Mouse (Mus musculus) stomach, embryonic 15.5 days (tissue): Measurements from ENCODE around the gene Gli1. TPM values are rescaled to one million over a fixed set of nuclear protein-coding genes. Genes with fewer than 3 reads are reported as not detected.

Experiments used
- ATAC-seq: fragments of 200-750 bp; cut with Nextera tagmentation; 2 replicates; pipeline ENCODE4 v1.8.0; 2017; ENCODE audit warnings: low read depth, moderate number of reproducible peaks, moderate TSS enrichment; ENCODE audit not compliant: insufficient read depth, low FRiP score
- H3K27ac ChIP-seq: fragments of 300-500 bp; sonication (generic); 2 replicates; pipeline ENCODE4 v1.5.1; 2015; ENCODE audit warnings: mild to moderate bottlenecking, inconsistent platforms
- H3K27me3 ChIP-seq: fragments of 300-500 bp; sonication (generic); replicated peaks from 2 replicates; pipeline ENCODE4 v1.6.1; 2015; ENCODE audit warnings: inconsistent platforms
- H3K36me3 ChIP-seq: fragments of 300-500 bp; sonication (generic); 2 replicates; pipeline ENCODE4 v1.6.1; 2015; ENCODE audit warnings: inconsistent platforms
- H3K4me1 ChIP-seq: fragments of 300-500 bp; sonication (generic); 2 replicates; pipeline ENCODE4 v1.6.1; 2015; ENCODE audit warnings: inconsistent platforms
- H3K4me2 ChIP-seq: fragments of 300-500 bp; sonication (generic); 2 replicates; pipeline ENCODE4 v1.6.1; 2015; ENCODE audit warnings: mild to moderate bottlenecking, inconsistent platforms
- H3K4me3 ChIP-seq: fragments of 300-500 bp; sonication (generic); replicated peaks from 2 replicates; pipeline ENCODE4 v1.5.1; 2015; ENCODE audit warnings: inconsistent platforms
- H3K9ac ChIP-seq: fragments of 300-500 bp; sonication (generic); 2 replicates; pipeline ENCODE4 v1.6.1; 2015; ENCODE audit warnings: inconsistent platforms
- H3K9me3 ChIP-seq: fragments of 300-500 bp; sonication (generic); 2 replicates; pipeline ENCODE4 v1.6.1; 2016; ENCODE audit warnings: inconsistent platforms
- WGBS: fragments of 180-500 bp; shearing (Covaris S2); methylation state at CpG from one replicate; pipeline ENCODE4 v1.1.7; 2015; 5-methylcytosine and 5-hydroxymethylcytosine counted together
- polyA plus RNA-seq: library from polyadenylated mRNA; unstranded; fragments of >200 nt; fragmentation: Nextera tagmentation; extraction: Ambion mirVana; gene quantifications from 2 replicates; pipeline ENCODE4 v1.2.1, GENCODE M21; 2015

The Gli1 gene
- polyA plus RNA-seq, 1 experiment from 2014 or later = 9.1 TPM

GRCm38 (mm10) chr10:127327461-127328145, 14.2 kb downstream of the Gli1 start:
- ATAC-seq = no peak
- H3K4me1 ChIP-seq = peaks cover 17% of the 10 kb centered on the region
- no peak overlapping the region for H3K27ac ChIP-seq
- 48% methylated on average over 18 of the region's 18 CpGs for WGBS
- H3K9ac ChIP-seq = no peak overlapping the region
- H3K9me3 ChIP-seq = no peaks in the 10 kb centered on the region
- H3K36me3 ChIP-seq = peaks cover 7% of the 10 kb centered on the region; the same call in 1 of the 2 replicates
- H3K4me2 ChIP-seq = no peak overlapping the region
- H3K27me3 ChIP-seq = peaks cover 27% of the 10 kb centered on the region; the same call in 1 of the 2 replicates
- no peak overlapping the region for H3K4me3 ChIP-seq

- 0 out of 2 replicates have a peak overlapping the region, but pooled peaks have one; percentile 13 for H3K9ac ChIP-seq
- peaks cover 7% of the 10 kb centered on the region; the same call in 1 of the 2 replicates for H3K36me3 ChIP-seq
- H3K27me3 ChIP-seq = peaks cover 27% of the 10 kb centered on the region; the same call in 1 of the 2 replicates
- H3K4me2 ChIP-seq = peak overlapping the region; percentile 93
- peak overlapping the region; percentile 46 for H3K4me3 ChIP-seq
- H3K4me1 ChIP-seq = peaks cover 17% of the 10 kb centered on the region
- no peaks in the 10 kb centered on the region for H3K9me3 ChIP-seq
- 10% methylated on average over 29 of the region's 29 CpGs for WGBS
- ATAC-seq = no peak; the same call in 1 of the 2 replicates
- no peak overlapping the region for H3K27ac ChIP-seq
These were observed 14.9 kb downstream of the Gli1 start for GRCm38 (mm10) chr10:127326828-127327227.

- peak; percentile 27; the same call in 1 of the 2 replicates for ATAC-seq
- H3K9ac ChIP-seq = 0 out of 2 replicates have a peak overlapping the region, but pooled peaks have one; percentile 13
- no peak overlapping the region for H3K27ac ChIP-seq
- H3K36me3 ChIP-seq = peaks cover 7% of the 10 kb centered on the region; the same call in 1 of the 2 replicates
- peaks cover 17% of the 10 kb centered on the region for H3K4me1 ChIP-seq
- WGBS = 3% methylated on average over 54 of the region's 54 CpGs
- H3K9me3 ChIP-seq = no peaks in the 10 kb centered on the region
- H3K4me3 ChIP-seq = peak overlapping the region; percentile 46
- peaks cover 27% of the 10 kb centered on the region; the same call in 1 of the 2 replicates for H3K27me3 ChIP-seq
- H3K4me2 ChIP-seq = peak overlapping the region; percentile 93
These were observed 15.6 kb downstream of the Gli1 start for GRCm38 (mm10) chr10:127326017-127326801.

- ATAC-seq = no peak; the same call in 1 of the 2 replicates
- Histone ChIP-seq H3K27me3 (peaks cover 27% of the 10 kb centered on the region; the same call in 1 of the 2 replicates), H3K27ac (no peak overlapping the region), H3K4me3 (peak overlapping the region; percentile 46), H3K4me2 (peak overlapping the region; percentile 93), H3K4me1 (peaks cover 17% of the 10 kb centered on the region), H3K9ac (no peak overlapping the region), H3K36me3 (0 out of 2 replicates have a peak, but pooled peaks cover 7% of the 10 kb centered on the region), H3K9me3 (no peaks in the 10 kb centered on the region)
- 37% methylated on average over 14 of the region's 14 CpGs for WGBS
These were observed 16.2 kb downstream of the Gli1 start for GRCm38 (mm10) chr10:127325454-127326016.

GRCm38 (mm10) chr10:127324495-127324894, 17.3 kb downstream of the Gli1 start:
- Histone ChIP-seq H3K9me3 (no peaks in the 10 kb centered on the region), H3K4me3 (no peak overlapping the region), H3K27ac (no peak overlapping the region), H3K27me3 (peaks cover 27% of the 10 kb centered on the region; the same call in 1 of the 2 replicates), H3K4me1 (peaks cover 17% of the 10 kb centered on the region), H3K9ac (no peak overlapping the region), H3K36me3 (no peaks in the 10 kb centered on the region), H3K4me2 (no peak overlapping the region)
- WGBS = 8% methylated on average over 7 of the region's 7 CpGs
- ATAC-seq = no peak

- H3K27me3 ChIP-seq = peaks cover 27% of the 10 kb centered on the region; the same call in 1 of the 2 replicates
These were observed 18.5 kb downstream of the Gli1 start for GRCm38 (mm10) chr10:127323131-127323855.

GRCm38 (mm10) chr10:127322669-127323068, 19.1 kb downstream of the Gli1 start:
- WGBS = 63% methylated on average over 4 of the region's 4 CpGs
- Histone ChIP-seq H3K4me2 (no peak overlapping the region), H3K4me3 (no peak overlapping the region), H3K4me1 (peaks cover 17% of the 10 kb centered on the region), H3K9me3 (no peaks in the 10 kb centered on the region), H3K9ac (no peak overlapping the region), H3K36me3 (no peaks in the 10 kb centered on the region), H3K27ac (no peak overlapping the region), H3K27me3 (peaks cover 23% of the 10 kb centered on the region; the same call in 1 of the 2 replicates)
- ATAC-seq = no peak

More at GRCm38 (mm10) chr10:127323131-127323855, 18.5 kb downstream of the Gli1 start:
- H3K9ac ChIP-seq = no peak overlapping the region
- no peaks in the 10 kb centered on the region for H3K36me3 ChIP-seq
- H3K27ac ChIP-seq = no peak overlapping the region
- no peak overlapping the region for H3K4me3 ChIP-seq
- no peak overlapping the region for H3K4me2 ChIP-seq
- ATAC-seq = no peak
- peaks cover 17% of the 10 kb centered on the region for H3K4me1 ChIP-seq
- 68% methylated on average over 17 of the region's 17 CpGs for WGBS
- no peaks in the 10 kb centered on the region for H3K9me3 ChIP-seq

- Histone ChIP-seq H3K9ac (no peak overlapping the region), H3K27ac (no peak overlapping the region), H3K4me3 (no peak overlapping the region), H3K4me1 (peaks cover 17% of the 10 kb centered on the region), H3K36me3 (no peaks in the 10 kb centered on the region), H3K27me3 (0 out of 2 replicates have a peak, but pooled peaks cover 18% of the 10 kb centered on the region), H3K4me2 (no peak overlapping the region), H3K9me3 (no peaks in the 10 kb centered on the region)
- ATAC-seq = no peak
- 60% methylated on average over 13 of the region's 13 CpGs for WGBS
These were observed 19.6 kb downstream of the Gli1 start for GRCm38 (mm10) chr10:127322178-127322577.

GRCm38 (mm10) chr10:127321621-127322020, 20.2 kb downstream of the Gli1 start, which contains the start of gene Arhgap9:
Gene Arhgap9, plus strand, starts transcription at chr10:127321964.
- Histone ChIP-seq H3K4me1 (peaks cover 12% of the 10 kb centered on the region), H3K9ac (no peak within 1 kb of the TSS), H3K4me3 (no peak within 1 kb of the TSS), H3K27me3 (0 out of 2 replicates have a peak, but pooled peaks cover 13% of the 10 kb centered on the region), H3K27ac (no peak within 1 kb of the TSS), H3K9me3 (no peaks in the 10 kb centered on the region), H3K36me3 (no peaks in the 10 kb centered on the region), H3K4me2 (no peak within 1 kb of the TSS)
- no peak for ATAC-seq
- WGBS = 66% methylated on average over 3 of the region's 3 CpGs

- 0 out of 2 replicates have a peak, but pooled peaks cover 2% of the 10 kb centered on the region for H3K27me3 ChIP-seq
- no peak overlapping the region for H3K4me3 ChIP-seq
- no peak overlapping the region for H3K9ac ChIP-seq
- H3K36me3 ChIP-seq = no peaks in the 10 kb centered on the region
- no peak overlapping the region for H3K27ac ChIP-seq
- no peaks in the 10 kb centered on the region for H3K4me1 ChIP-seq
- WGBS = 65% methylated on average over 7 of the region's 7 CpGs
- no peak overlapping the region for H3K4me2 ChIP-seq
- no peaks in the 10 kb centered on the region for H3K9me3 ChIP-seq
- ATAC-seq = no peak
These were observed 21.8 kb downstream of the Gli1 start for GRCm38 (mm10) chr10:127319969-127320368.

- Histone ChIP-seq H3K9ac (no peak overlapping the region), H3K27ac (no peak overlapping the region), H3K9me3 (no peaks in the 10 kb centered on the region), H3K36me3 (no peaks in the 10 kb centered on the region), H3K4me2 (no peak overlapping the region), H3K4me1 (no peaks in the 10 kb centered on the region), H3K4me3 (no peak overlapping the region), H3K27me3 (no peaks in the 10 kb centered on the region)
- WGBS = 44% methylated on average over 4 of the region's 4 CpGs
- ATAC-seq = no peak
These were observed 23.8 kb downstream of the Gli1 start for GRCm38 (mm10) chr10:127318009-127318408.
